Mouse (Mus musculus) hindbrain, embryonic 16.5 days (tissue): ENCODE results near the gene Racgap1. TPM values are rescaled to one million over a fixed set of nuclear protein-coding genes. Genes with fewer than 3 reads are reported as not detected.

Experiments
- ATAC-seq: fragments of 200-750 bp; cut with Nextera tagmentation; 2 replicates; pipeline ENCODE4 v1.8.0; 2017; ENCODE audit warnings: moderate TSS enrichment, moderate library complexity
- H3K27ac ChIP-seq: fragments of 300-500 bp; sonication (generic); 2 replicates; pipeline ENCODE4 v1.5.1; 2014; ENCODE audit warnings: low read depth, mild to moderate bottlenecking, control low read depth, low read length, moderate library complexity
- H3K27me3 ChIP-seq: fragments of 300-500 bp; sonication (generic); replicated peaks from 2 replicates; pipeline ENCODE4 v1.6.1; 2014; ENCODE audit warnings: low read length; ENCODE audit not compliant: control insufficient read depth, insufficient read depth
- H3K36me3 ChIP-seq: fragments of 300-500 bp; sonication (generic); 2 replicates; pipeline ENCODE4 v1.6.1; 2014; ENCODE audit warnings: mild to moderate bottlenecking, low read length, moderate library complexity, mixed read lengths; ENCODE audit not compliant: control insufficient read depth, insufficient read depth
- H3K4me1 ChIP-seq: fragments of 300-500 bp; sonication (generic); 2 replicates; pipeline ENCODE4 v1.6.1; 2014; ENCODE audit warnings: low read depth, low read length; ENCODE audit not compliant: control insufficient read depth, insufficient read depth
- H3K4me2 ChIP-seq: fragments of 300-500 bp; sonication (generic); 2 replicates; pipeline ENCODE4 v1.6.1; 2014; ENCODE audit warnings: mild to moderate bottlenecking, low read length, control low read depth, moderate library complexity
- H3K4me3 ChIP-seq: fragments of 300-500 bp; sonication (generic); 2 replicates; pipeline ENCODE4 v1.5.1; 2014; ENCODE audit warnings: mild to moderate bottlenecking, low read length, control low read depth, moderate library complexity
- H3K9ac ChIP-seq: fragments of 300-500 bp; sonication (generic); 2 replicates; pipeline ENCODE4 v1.6.1; 2014; ENCODE audit warnings: low read depth, mild to moderate bottlenecking, control low read depth, low read length, moderate library complexity
- H3K9me3 ChIP-seq: fragments of 300-500 bp; sonication (generic); 2 replicates; pipeline ENCODE4 v1.6.1; 2014; ENCODE audit warnings: mild to moderate bottlenecking, low read length, moderate library complexity; ENCODE audit not compliant: control insufficient read depth
- WGBS: fragments of 180-500 bp; shearing (Covaris S2); extraction: QIAGEN DNeasy Blood & Tissue Kit; methylation state at CpG from one replicate; pipeline ENCODE4 v1.1.7; 2014; 5-methylcytosine and 5-hydroxymethylcytosine counted together
- polyA plus RNA-seq: library from polyadenylated mRNA; unstranded; fragments of >200 nt; fragmentation: Nextera tagmentation; extraction: Ambion mirVana; gene quantifications from 2 replicates; pipeline ENCODE4 v1.2.1, GENCODE M21; 2015

The Racgap1 gene
- polyA plus RNA-seq, 1 experiment from 2014 or later = 56.7 TPM

DNA sequence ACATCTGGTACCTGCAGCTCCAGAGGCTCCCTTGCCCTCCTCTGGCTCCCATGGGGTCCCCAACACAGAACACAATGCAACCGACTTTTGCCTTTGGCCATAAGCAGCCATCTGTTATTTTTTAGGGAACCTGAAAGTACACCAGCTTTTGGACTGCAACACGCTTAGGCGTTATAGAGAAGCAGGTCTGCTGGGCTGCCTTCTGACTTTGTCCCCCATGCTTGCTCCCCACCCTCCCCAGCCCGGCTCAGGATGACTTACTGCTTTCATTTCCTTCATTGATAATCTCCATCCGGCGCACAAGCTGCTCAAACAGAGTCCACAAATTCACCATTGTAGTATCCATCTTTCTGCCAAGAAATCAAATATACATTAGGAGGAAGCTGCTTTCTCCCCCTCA, 8.8 kb downstream of the Racgap1 start:
- Histone ChIP-seq H3K9me3 (no peaks in the 10 kb centered on the region), H3K36me3 (no peaks in the 10 kb centered on the region), H3K4me3 (no peak overlapping the region), H3K4me1 (peaks cover 19% of the 10 kb centered on the region), H3K9ac (no peak overlapping the region), H3K27ac (no peak overlapping the region; the same call in 1 of the 2 replicates), H3K4me2 (no peak overlapping the region; the same call in 1 of the 2 replicates), H3K27me3 (no peaks in the 10 kb centered on the region)
- no peak for ATAC-seq
- WGBS = 59% methylated on average over 6 of the region's 6 CpGs

DNA sequence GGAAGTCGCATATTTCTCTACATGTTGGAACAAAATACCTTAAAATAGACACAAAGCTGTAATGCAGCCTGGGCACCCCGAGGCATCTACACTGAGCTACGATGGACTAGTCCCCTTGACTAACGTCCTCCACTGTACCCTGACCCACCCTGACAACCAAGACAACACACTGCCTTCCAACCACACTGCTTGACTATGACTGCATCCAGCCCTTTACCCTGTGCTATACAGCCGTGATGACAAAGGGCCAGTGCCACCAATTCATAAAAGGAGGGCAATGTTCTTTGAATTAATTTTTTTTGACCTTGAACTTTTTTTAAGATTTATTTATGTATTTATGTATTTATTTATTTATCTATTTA, 13.4 kb downstream of the Racgap1 start:
- H3K36me3 ChIP-seq = no peaks in the 10 kb centered on the region
- no peak for ATAC-seq
- 66% methylated on average over 5 of the region's 5 CpGs for WGBS
- H3K27me3 ChIP-seq = no peaks in the 10 kb centered on the region
- peaks cover 11% of the 10 kb centered on the region for H3K4me1 ChIP-seq
- no peak overlapping the region for H3K4me3 ChIP-seq
- H3K9me3 ChIP-seq = no peaks in the 10 kb centered on the region
- H3K9ac ChIP-seq = no peak overlapping the region
- no peak overlapping the region for H3K4me2 ChIP-seq
- H3K27ac ChIP-seq = peak overlapping the region; percentile 70; the same call in 1 of the 2 replicates

DNA sequence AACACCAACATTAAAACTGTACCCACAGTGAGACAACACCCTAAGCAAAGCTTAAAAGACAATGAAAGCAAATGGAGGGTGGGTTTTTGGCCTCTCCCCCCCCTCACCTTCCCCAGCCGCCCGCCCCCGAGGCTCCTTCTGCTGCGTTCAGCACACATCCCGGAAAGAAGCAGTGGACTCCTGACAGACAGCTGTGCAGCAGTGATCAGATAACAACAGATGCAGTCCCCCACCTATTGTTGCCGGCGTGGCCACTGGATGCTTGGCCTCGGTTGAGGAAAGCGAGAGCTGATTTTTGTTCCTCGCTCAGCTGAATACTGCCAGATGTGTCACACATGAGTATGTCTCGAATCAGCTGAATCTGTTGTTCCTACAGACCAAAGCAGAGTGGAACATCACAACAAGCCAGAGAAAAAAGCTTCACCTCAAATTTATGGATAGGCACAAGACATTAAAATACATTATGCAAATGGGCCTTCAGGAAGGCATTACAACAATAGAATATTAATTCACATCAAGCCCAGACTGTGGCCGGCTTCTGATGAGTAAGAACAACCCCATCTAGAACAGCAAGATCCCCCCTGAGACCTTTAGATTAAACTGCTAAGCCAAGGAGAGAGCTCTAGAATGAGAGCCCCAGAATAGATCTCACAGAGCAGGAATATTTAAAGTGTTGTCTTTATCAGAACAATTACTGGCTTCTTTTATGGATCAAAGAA, 13.9 kb downstream of the Racgap1 start:
- peak overlapping the region; percentile 33 for H3K9ac ChIP-seq
- 35% methylated on average over 12 of the region's 12 CpGs for WGBS
- ATAC-seq = no peak
- peak overlapping the region; percentile 24 for H3K4me2 ChIP-seq
- H3K9me3 ChIP-seq = no peaks in the 10 kb centered on the region
- no peaks in the 10 kb centered on the region for H3K27me3 ChIP-seq
- 0 out of 2 replicates have a peak, but pooled peaks cover 1% of the 10 kb centered on the region for H3K36me3 ChIP-seq
- H3K27ac ChIP-seq = peak overlapping the region; percentile 70
- H3K4me1 ChIP-seq = peaks cover 8% of the 10 kb centered on the region
- no peak overlapping the region for H3K4me3 ChIP-seq

DNA sequence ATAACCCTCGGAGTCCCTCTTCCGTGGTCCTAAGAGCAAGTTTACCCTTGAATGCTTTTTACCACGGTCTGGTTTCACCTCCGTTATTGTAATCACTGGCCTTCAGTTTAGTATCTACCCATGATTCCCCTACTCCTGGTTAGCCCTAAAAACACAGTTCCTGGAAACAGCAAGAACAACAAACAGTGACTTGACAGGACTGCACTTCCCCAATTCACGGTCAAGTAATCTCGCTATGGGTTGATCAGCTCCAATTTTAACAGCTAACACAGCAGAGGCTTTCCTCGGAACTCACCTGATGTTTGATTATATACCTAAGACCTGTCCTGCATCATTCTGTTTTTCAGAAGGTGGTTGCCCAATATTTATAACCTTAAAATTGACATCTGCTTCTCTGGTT, 16.8 kb downstream of the Racgap1 start:
- Histone ChIP-seq H3K4me1 (peaks cover 6% of the 10 kb centered on the region), H3K4me3 (no peak overlapping the region), H3K27me3 (no peaks in the 10 kb centered on the region), H3K36me3 (peaks cover 13% of the 10 kb centered on the region), H3K9ac (no peak overlapping the region), H3K4me2 (no peak overlapping the region), H3K27ac (no peak overlapping the region), H3K9me3 (no peaks in the 10 kb centered on the region)
- WGBS = 92% methylated on average over 7 of the region's 7 CpGs
- no peak for ATAC-seq

DNA sequence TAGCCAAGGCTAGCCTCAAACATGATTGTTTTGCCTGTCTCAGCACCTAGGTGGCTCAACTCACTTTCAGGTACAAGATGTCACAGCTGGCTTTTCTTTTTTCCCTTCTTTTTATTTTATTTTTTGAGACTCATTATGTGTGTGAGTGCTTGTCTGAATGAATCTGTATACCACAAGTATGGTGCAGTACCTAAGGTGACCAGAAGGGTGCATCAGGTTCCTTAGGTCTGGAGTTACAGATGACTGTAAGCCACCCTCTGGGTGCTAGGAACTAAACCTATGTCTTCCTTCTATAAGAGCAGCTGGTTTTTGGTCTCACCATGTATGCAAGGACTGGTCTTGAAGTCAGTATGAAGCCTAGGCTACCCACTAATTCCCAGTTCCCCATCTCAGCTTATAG, 19.8 kb downstream of the Racgap1 start:
- peaks cover 13% of the 10 kb centered on the region for H3K36me3 ChIP-seq
- H3K4me3 ChIP-seq = no peak overlapping the region
- H3K9ac ChIP-seq = no peak overlapping the region
- ATAC-seq = no peak
- H3K4me2 ChIP-seq = no peak overlapping the region
- H3K27ac ChIP-seq = no peak overlapping the region
- no peaks in the 10 kb centered on the region for H3K4me1 ChIP-seq
- no peaks in the 10 kb centered on the region for H3K27me3 ChIP-seq
- no peaks in the 10 kb centered on the region for H3K9me3 ChIP-seq

DNA sequence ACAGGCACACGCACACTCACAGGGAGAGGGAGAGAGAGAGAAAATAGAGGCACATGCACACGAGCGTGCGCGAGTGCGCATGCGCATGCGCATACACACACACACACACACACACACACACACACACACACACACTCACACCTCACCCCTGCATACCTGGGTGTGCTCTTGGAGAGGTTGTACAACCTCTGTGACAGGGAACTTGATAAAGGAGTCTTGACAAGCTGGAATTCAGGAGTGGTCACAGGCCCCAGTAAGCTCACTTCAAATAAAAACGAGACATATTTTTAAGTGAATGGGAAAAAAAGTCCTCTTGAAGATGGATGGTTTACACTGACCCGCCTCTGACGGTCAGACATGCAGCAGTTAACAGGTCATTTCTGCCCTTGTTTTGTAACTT, 29.4 kb downstream of the Racgap1 start:
- Histone ChIP-seq H3K9ac (no peak overlapping the region), H3K27ac (no peak overlapping the region), H3K4me2 (no peak overlapping the region), H3K36me3 (peaks cover 4% of the 10 kb centered on the region; the same call in 1 of the 2 replicates), H3K9me3 (no peaks in the 10 kb centered on the region), H3K4me3 (no peak overlapping the region), H3K4me1 (no peaks in the 10 kb centered on the region), H3K27me3 (no peaks in the 10 kb centered on the region)
- 92% methylated on average over 11 of the region's 11 CpGs for WGBS
- no peak for ATAC-seq

DNA sequence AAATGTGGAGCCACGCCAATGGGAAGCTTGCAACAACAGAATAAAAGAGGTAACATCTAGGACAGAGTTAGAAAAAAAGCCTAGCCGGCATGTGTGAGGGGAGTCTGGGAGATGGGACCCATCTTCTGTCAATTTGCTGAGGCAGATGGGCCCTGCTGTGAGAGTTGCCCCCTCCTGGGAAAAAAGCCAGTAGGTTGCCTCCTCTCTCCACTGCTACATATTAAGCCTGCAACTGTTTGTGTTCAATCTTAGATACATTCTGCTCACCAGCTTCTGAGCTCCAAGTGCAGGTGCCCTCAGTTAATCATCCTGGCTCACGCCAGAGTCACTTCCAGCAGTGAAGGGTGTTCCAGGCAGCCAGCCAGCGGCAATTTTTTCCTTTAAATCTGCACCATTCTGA, 31.6 kb downstream of the Racgap1 start:
- ATAC-seq = no peak
- no peaks in the 10 kb centered on the region for H3K27me3 ChIP-seq
- no peak overlapping the region for H3K9ac ChIP-seq
- peaks cover 4% of the 10 kb centered on the region for H3K4me1 ChIP-seq
- no peaks in the 10 kb centered on the region for H3K9me3 ChIP-seq
- no peak overlapping the region for H3K4me2 ChIP-seq
- H3K4me3 ChIP-seq = no peak overlapping the region
- H3K36me3 ChIP-seq = peaks cover 4% of the 10 kb centered on the region; the same call in 1 of the 2 replicates
- H3K27ac ChIP-seq = no peak overlapping the region
- 48% methylated on average over 4 of the region's 4 CpGs for WGBS

DNA sequence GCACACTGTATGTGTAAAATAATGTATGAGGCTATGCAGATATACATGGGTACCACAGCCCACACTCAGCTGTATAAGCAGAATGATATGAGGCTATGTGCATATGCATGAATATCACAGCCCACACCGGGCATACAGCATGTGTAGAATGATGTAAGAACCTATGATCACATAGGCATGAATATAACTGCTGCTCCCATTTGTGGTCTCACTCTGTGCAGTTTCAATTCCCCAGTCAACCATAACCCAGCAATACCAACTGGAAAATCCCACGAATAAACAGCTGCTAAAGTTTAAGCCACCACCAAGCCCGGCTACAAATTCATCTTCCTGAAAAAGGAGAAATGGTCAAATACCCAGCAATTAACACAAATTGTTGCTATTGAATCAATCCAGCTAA, 32.9 kb downstream of the Racgap1 start:
- no peaks in the 10 kb centered on the region for H3K27me3 ChIP-seq
- ATAC-seq = no peak
- no peak overlapping the region for H3K4me3 ChIP-seq
- peaks cover 11% of the 10 kb centered on the region for H3K4me1 ChIP-seq
- no peak overlapping the region for H3K27ac ChIP-seq
- H3K4me2 ChIP-seq = no peak overlapping the region
- WGBS = 81% methylated on average over 3 of the region's 3 CpGs
- H3K9me3 ChIP-seq = no peaks in the 10 kb centered on the region
- peaks cover 3% of the 10 kb centered on the region; the same call in 1 of the 2 replicates for H3K36me3 ChIP-seq
- H3K9ac ChIP-seq = no peak overlapping the region

DNA sequence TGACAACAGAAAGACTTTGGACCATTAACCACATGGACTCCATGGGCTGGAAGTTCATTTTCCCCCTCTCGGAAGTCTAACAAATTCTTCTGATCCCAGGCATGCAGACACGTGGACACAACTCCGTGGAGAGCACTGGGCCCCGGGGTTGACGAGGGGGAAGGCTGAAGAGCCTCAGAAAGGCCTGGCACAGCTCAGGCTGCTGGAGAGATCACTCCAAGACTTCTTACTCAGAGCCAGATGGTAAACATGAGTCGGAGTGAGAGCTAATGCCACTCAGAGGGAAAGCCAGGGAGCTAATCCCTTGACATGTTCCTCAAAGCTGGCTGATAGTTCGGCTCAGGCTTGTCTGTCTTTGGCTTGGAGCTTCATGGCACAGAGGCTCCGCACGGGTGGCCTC, 36.2 kb downstream of the Racgap1 start:
- H3K9me3 ChIP-seq = no peaks in the 10 kb centered on the region
- H3K9ac ChIP-seq = no peak overlapping the region
- H3K27ac ChIP-seq = peak overlapping the region; percentile 4; the same call in 1 of the 2 replicates
- 49% methylated on average over 9 of the region's 9 CpGs for WGBS
- H3K36me3 ChIP-seq = no peaks in the 10 kb centered on the region
- H3K4me3 ChIP-seq = no peak overlapping the region
- peaks cover 19% of the 10 kb centered on the region for H3K4me1 ChIP-seq
- no peaks in the 10 kb centered on the region for H3K27me3 ChIP-seq
- ATAC-seq = no peak
- no peak overlapping the region for H3K4me2 ChIP-seq
